Mouse (Mus musculus) frontal cortex, adult 2 months (tissue): ENCODE measurements around the gene Fam69b. TPM values are rescaled to one million over a fixed set of nuclear protein-coding genes. Genes with fewer than 3 reads are reported as not detected.

ENCODE experiments used
- DNase-seq, 2 experiments: peaks; one replicate each; pipeline ENCODE4 v3.0.0; 2022; ENCODE audit warnings: low spot score in 1 of 2; ENCODE audit errors: extremely low spot score in 1 of 2
- polyA plus RNA-seq: library from polyadenylated mRNA; depleted of rRNA; stranded (reverse); fragments of >200 nt; gene quantifications from 2 replicates; pipeline ENCODE4 v1.2.3, GENCODE M21; 2012

Gene Fam69b
- polyA plus RNA-seq, 1 experiment, result 88.0 TPM

DNA sequence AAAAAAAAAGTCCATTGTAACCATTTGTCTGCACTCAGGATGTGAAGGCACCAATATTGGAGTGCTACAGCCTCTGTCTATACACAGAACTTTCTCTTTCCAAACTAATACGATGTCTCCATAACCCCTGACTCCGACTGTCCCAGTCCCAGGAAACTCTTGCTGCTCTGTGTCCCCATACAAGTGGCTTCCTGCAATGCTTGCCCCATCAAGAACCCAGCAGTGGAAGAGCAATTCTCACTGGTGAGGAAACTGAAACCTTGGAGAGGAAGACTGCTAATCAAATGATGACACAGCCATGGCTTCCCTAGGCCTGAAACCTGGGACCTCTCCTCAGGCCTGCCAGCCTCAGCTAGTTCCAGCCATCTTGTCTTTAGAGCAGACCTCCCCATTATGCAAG is 30.4 kb upstream of the Fam69b start:
- DNase-seq, result no peak

DNA sequence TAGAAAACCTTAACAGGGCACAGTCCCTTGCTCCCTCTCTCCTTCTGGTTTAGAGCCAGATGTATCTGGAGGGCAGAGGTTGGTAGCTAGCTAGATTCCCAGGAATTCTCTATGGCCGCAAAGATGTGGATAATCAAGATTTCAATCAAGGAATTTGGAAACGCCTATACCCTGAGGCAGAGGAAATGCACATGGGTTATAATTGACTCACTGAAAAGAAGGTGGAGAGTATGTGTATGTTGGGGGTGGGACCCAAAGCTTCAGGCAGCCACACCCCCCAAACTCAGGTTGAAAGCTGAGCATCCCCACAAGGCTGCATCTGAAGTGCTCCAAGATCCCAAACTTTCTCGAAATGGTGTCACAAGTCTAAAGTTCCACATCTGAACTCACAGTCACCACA is 29.8 kb upstream of the Fam69b start:
- DNase-seq, result no peak

DNA sequence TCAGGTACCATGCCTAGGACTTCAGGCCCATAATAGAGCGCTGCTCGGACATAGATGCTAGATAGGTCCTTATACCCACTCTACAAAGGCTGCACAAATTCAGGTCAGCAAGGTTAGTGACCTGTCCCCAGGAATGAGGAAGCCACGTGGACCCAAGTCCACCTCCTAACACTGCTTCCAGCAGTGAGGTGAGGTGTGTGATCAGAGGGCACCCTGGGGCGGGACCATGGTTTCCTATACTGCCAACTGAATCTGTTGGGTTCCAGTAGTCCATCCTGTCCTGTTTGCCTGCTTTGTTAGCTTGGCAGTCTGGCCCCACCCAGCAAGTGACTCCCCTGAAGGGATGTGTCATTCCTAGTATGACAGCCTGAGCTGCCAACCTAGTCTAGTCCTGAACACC is 28.3 kb upstream of the Fam69b start:
- DNase-seq, result no peak

DNA sequence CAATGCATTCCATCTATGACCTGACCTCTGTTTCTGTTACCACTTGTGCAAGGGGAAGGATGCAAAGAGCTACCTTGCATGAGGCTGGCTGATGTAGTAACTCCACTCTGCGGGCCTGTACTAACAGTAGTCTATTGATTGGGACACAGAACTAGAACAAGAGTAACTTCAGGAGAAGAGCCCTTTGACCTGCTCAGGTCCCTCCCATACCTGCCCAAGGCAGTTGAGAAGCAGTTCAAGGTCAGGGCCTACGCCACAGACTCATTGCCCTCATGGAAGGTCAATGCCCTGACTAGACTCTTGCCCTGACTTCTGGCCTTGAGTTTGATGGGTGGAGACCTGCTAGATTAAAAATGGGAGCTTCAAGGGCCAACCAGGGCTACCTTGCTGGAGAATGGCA is 27.6 kb upstream of the Fam69b start:
- no peak for DNase-seq

DNA sequence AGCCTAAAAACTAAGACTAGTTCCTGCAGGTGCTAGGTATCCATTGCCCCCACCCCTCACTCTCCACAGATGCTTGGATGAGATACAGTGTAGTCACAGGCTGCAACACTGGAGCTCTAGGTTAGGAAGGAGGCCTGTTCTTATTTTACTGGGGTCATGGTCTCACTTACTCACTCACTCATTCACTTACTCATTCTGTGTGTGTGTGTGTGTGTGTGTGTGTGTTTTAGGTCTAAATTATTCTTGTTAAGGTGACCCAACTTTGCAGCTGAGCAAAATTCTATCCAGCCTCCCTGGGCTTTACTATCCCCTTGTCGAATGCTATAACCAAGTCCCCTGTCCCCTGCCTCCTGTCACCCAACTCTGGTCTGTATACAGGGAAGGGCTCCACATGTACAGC is 26.7 kb upstream of the Fam69b start:
- DNase-seq, result no peak

DNA sequence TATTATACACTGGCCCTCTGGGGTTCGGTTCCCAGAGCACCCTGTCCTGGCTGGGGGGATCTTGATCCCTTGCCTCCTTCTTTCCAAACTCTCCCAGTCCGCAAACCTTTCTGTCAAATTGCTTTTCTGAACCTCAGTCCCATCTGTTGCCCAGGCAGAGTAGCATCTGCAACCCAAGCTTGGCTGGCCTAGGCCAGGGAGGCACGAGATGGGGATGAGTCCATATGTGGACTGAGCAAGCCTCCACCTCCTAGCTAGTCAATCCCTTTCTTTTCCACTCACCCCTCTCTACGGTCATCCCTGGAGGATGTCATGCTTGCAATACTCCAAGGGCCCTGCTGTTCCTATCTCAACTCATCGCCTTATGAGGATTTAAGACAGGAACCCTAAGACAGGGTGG is 25.6 kb upstream of the Fam69b start:
- no peak for DNase-seq

DNA sequence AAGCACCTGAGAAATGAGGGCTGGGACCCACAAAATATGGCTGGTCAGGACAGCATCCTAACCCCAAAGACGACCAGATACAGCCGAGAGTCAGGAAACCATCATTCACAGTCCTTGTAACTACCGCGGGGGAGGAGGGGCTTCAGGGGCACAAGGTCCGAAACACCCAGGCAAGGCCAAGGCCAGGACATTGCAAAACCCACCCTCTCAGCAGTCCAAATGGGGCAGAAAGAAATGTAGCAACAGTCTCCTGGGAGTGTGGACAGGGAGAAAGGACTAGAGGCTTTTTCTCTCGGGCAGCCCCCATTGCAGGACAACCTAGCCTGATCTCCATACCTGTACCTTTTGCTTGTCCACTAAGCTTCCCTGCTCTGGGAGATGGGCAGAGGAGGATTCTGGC is 25.1 kb upstream of the Fam69b start:
- DNase-seq, result no peak

DNA sequence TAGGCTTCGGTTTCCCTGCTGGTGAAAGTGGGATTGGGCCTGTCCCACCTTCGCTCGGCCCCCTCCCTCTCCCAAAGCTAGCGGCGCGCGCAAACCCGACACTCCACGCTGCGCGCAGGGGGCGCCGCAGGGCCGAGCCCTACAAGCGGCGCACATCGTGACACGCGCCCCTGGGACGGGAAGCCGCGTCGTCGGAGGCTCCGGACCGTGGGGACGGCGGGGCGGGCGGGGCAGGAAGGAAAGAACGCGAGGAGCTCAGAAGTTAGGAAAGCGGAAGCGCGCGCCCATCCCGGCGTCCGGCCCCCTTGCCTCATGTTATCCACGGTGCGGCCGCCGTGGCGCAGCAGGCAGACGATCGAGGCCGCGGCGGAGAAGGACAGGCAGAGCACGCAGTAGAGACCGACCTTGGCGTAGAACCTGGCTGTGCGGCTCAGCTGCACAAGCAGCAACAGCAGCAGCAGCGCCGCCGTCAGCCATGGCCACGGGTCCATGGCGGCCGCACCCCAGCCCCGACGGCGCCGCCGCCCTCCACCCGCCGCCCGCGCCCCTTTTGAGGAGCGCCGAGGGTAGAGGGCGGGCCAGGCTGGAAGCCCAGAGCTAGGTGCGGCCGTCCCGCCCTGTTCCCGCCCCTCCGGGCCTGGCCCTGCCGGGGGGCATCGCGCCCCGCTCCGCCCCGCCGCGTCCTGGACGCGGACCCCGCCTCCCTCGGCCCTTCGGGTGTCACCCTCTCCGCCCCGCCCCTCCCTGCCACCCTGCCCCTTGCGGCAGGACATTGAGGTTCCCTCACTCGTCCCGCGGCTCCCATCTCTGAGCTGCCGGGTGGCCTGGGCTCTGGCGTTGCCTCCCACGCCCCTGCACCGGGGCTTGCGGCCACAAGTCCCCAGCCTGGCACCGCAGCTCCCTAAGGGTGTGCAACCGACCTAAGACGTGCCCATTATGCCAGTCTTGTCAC is 24.3 kb upstream of the Fam69b start, which contains the start of gene Agpat2:
TSS of gene Agpat2 (minus strand) at position 698 of the 952 bp plus-strand sequence.
- DNase-seq, result peak in 1 of 2 experiments; percentile 13

DNA sequence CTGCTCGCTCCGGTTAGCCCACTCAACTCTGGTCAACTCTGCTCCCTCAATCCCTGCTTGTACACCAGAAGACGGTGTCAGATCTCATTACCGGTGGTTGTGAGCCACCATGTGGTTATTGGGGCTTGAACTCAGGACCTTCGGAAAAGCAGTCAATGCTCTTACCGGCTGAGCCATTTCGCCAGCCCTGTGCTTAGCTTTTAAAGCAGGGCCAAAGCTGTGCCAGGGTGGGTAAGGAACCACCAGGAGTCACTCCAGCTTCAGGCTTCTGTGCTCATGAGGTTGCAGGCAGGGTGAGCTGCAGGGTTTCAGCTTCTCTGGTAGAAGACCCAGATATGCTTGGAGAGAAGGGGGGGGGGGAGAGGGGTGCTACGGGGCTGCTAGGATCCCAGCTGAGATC is 22.9 kb upstream of the Fam69b start:
- DNase-seq, result no peak

DNA sequence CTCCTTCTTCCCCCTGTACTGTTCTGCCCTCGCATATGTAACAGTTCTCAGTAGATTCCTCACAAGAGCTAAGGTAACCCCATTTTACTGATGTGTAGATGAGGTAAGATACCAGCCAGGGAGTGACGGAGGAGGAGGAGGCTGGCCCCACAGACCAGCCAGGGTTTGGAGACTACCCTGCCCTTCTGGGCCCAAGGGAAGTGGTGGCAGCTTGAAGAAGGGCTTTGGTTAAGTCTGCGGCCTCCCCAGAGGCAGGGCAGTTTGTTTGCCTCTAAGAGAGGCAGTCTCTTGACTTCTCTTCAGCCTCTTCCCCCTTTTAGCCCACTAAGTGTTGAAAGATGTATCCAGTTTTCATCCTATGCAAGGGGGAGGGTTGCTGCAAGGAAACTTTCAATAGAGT is 21.7 kb upstream of the Fam69b start:
- DNase-seq, result no peak

DNA sequence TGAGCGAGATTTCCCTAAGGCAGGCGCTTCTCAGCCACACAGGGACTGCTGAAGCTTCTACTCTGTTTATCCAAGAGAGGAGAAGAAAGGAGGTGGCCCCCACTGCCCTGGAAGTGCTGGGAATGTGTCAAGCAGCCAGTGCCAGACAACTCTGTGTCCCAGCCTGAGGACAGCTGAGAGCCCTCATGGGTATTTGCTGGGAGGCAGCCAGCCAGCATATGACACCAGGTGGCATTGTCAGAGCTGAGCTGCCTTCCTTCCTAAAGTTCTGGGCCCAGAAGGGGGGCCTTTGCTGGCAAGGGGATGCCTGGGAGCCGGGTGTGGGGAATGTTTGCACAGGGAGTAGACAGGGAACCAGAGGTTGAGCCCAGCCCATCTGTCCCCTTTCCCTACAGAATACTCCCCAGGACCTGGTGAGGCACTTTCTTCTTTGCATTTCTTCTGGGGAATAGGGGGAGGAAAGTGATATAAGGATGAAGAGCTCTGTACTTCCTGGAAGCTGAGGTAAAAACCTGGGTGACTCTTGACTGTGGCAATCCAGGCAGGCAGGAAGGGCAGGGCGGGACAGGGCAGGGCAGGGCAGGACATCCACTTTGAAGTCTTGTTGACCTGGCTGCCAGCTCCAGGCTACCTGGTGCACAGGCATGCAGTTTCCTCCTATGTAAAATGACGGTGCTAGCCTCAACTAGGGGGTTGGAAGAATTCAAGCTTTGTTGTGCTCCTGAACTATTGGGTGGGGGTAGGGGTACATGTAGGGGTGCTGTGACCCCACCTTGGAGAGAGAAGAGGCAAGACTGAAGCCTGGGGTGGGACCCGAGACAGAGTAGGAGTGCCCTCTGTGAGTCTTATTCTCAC is 21.0 kb upstream of the Fam69b start:
- DNase-seq, result no peak

DNA sequence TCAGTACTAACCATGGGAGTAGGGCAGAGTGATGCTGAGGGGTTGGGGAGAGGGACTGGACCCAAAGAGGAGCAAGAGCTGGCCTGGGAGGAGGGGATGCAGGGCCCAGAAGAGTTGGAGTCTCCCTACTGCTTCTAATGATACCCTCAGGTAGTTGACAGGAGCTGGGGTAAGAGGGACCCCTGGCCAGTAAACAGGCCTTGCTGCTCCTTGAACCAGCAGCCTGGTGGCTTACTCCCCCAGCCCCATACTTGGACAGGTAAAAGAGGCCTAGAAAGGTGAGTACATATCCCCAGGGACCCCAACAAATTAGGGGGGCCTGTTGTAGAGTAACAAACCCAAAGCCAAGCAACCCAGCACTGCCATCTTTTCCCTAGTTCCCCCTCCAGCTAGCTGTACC is 19.5 kb upstream of the Fam69b start:
- DNase-seq, result no peak

DNA sequence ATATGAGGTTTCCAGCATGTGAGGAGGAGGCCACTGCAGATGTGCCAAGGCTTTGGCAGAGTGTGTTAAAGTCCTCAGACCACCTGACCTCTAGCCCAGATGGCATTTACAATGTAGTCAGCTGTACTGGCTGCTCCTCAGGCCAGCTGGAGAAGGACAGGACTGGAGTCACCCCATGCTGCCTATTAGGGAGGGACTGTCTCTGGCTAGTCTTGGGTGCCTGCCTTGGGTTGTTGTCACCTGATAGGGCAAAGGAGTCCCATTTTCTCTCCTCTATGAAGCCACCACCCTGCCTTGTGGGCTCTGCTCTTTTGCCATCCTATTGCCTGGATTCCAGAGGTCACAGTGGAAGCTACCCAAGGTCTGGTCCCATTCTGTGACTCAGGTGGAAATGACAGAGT is 19.0 kb upstream of the Fam69b start:
- no peak for DNase-seq

DNA sequence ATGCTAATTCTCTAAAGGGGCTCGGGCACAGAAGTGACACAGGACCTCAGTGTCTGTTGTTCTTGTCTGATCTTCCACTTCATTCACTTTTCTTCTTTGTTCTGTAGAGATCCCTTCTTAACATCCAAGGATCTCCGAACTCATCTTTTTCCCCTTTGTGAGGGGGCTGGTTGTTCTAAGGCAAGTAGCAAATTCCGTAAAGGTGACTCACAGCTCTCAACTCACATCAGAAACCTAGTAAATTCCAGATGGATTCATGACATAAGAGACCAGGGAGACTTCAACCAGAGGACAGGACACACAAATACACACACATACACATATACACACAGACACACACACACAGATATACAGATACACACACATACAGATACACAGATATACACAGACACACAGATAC is 17.7 kb upstream of the Fam69b start:
- no peak for DNase-seq

DNA sequence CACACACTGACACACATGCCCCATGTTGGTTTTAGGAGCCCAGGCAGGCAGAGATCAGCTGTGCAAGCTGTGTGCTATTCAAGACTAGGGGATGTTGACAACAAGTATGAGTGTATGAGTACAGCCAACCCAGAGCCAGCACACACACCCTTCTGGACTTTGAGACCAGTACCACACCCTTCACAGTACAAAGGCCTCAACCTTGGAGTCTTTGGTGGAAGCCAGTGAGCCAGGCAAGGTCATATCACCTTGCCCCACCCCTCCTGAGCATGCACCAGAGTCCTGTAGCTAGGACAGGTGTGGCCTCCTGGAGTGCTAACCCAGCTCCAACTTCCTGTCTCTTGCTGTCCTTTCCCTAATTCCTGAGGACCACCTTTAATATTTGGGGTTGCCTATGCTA is 17.2 kb upstream of the Fam69b start:
- DNase-seq, result no peak

DNA sequence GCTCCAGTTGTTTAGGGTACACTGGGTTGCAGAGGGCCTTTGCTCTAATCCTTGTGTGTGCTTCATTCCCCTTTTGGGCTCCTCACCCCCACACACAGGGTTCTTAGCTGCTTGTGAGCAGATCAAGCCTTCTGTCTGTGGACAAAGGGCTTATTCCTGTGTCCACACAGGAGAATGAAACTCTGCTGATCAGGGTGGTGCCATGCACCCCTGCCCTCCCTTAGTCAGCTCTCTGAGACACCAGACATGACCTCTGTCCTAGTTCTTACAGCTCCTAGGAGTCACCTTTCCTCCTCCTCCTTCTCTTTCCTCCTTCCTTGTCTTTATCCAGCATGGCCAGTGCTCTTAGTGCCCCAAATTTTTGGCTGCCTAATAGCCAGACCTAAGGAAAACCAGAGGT is 16.4 kb upstream of the Fam69b start:
- DNase-seq, result no peak

DNA sequence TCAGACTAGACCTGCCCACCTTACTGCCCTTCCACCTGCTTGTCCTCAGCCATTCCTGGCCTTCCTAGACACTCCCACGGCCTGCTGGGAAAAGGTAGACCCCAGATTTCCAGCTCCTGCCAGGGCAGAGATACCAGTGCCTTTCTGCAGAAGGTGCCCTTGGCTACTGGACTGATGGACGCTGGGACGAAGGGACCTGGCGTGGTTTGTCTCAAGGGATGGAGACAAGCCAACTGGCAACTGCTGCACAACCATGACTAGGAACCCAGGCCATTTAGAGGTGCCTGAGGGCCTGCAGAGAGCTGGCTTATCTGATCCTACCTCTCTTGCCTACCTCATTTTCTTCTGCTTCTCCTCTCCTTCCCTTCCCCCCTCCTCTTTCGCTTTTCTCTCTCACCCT is 13.4 kb upstream of the Fam69b start:
- no peak for DNase-seq

DNA sequence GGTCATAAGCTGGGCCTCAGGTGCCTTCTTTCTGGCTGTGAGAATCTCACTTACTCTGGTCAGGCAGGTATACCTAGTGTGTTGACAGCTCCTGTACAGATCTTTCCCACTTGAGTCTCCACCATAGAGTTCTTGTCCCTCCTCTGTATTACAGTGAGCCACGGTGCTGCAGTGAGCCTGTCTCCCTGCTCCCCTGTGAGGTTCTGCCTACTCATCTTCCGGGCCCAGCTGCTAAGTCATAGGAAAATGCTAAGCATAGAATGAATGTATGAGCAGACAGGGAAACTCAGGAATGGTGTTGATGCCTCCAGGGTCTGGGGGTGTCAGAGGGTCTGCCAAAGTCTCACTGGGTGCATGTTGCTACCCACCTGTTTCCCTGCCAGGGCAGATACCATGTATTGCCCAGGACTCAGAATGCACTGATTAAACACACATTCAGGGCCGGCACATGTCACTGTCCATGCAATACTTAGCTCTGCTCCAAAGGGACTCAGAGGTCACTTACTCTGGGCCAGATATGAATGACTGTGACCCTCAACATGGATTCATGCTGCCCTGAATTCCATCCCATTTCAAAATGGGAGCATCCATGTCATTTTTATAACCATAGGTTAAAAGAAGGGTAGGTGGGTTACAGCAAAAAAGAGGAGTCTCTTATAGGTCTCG is 12.7 kb upstream of the Fam69b start:
- no peak for DNase-seq

DNA sequence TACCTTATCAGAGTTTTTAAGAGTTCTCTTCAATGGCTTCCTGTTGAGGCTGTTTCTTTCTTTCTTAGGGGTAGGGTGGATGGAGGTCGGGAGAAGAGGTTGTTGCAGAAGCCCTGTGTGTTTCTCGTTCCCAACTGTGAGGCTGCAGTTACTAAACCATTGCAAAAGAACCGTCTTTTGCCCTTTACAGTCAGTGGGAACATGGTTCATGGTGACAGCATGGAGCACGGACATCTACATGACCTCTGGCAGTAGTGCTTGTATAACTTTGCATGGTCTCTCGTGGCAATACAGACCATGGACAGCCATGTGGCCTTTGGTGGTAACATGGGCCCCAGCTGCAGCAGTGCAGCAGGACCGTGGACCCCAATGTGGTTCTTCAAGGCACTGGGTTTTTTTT is 10.9 kb upstream of the Fam69b start:
- DNase-seq, result no peak

DNA sequence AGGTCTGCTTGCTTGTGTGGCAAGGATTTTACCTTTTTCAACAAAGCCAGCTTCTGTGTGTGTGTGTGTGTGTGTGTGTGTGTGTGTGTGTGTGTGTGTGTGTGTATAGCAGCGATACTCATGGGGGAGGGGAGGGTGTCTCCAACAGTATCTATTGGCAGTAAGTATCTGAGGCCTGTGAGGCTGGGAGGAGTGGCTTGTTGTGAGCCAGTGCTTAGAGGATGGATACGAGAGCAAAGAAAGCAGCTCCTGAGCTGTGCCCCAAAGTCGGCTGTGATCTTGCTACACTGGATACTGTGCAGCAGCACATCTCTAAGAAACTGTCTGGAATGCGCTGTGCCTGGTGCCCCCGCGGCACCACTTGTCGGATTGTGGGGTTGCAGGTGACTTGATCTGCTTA is 10.3 kb upstream of the Fam69b start:
- DNase-seq, result no peak

DNA sequence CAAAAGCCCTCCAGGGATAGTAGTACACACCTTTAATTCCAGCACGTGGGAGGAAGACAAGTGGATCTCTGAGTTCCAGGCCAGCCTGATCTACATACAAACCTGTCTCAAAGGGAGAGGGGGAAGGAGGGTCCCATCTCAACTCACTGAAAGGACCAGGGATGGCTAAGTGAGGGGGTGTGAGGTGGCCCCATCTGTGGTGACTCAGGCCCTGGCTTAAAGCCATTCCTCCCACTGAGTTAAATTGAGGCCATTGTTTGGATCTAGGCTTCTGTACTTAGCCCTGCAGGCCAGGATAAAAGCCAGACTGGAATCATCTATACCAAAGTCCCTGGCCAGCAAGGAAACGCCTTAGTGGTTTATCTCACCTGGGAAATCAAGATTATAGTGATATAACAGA is 7.0 kb upstream of the Fam69b start:
- no peak for DNase-seq
